Mouse (Mus musculus) cerebellum, adult 2 months (tissue): ENCODE measurements around the gene Snd1.

Experiments
- CTCF ChIP-seq: fragments of 200-500 bp; IDR thresholded peaks from 2 replicates; pipeline ENCODE4 v1.5.1; 2011; ENCODE audit warnings: low read depth, mild to moderate bottlenecking, control low read depth, low read length, moderate library complexity, borderline replicate concordance; ENCODE audit not compliant: insufficient read depth
- POLR2A ChIP-seq: fragments of 200-500 bp; IDR thresholded peaks from 2 replicates; pipeline ENCODE4 v1.6.1; 2011; ENCODE audit warnings: low read length, control low read depth, borderline replicate concordance; ENCODE audit not compliant: insufficient read depth

- TF ChIP-seq POLR2A (no peak), CTCF (no peak)
Observed at GRCm38 (mm10) chr6:28635092-28635491, 160.2 kb downstream of the Snd1 start.
